Mouse (Mus musculus): ENCODE measurements around the gene Auts2. TPM values are rescaled to one million over a fixed set of nuclear protein-coding genes. Genes with fewer than 3 reads are reported as not detected.

The Auts2 gene
- total RNA-seq, 1 experiment: 9.9 TPM

GRCm38 (mm10) chr5:132445213-132445954, 97.8 kb downstream of the Auts2 start:
- no peak overlapping the region for H3K4me3 ChIP-seq (ENCODE audit: insufficient read depth in 1 of 2, low read depth in 1 of 2, low read length in 2 of 2, poor library complexity in 1 of 2, severe bottlenecking in 1 of 2)
- no peak overlapping the region for H3K27ac ChIP-seq (ENCODE audit: insufficient read depth, low read depth, low read length, poor library complexity, severe bottlenecking)
- in situ Hi-C loops (cut with MboI; ENCODE audit: low sequenced_read_pairs in 2 of 2, unreplicated experiment in 2 of 2): no loop called here
- H3K9ac ChIP-seq (ENCODE audit: insufficient read depth, low read depth, low read length, poor library complexity, severe bottlenecking): no peak overlapping the region
- TF ChIP-seq MAFK (IDR thresholded peaks at IDR 0.05; ENCODE audit: insufficient read depth, low read depth, low read length) (no peak), HCFC1 (IDR thresholded peaks at IDR 0.05; ENCODE audit: borderline replicate concordance, insufficient read depth, low read length) (no peak), ZC3H11A (IDR thresholded peaks at IDR 0.05; ENCODE audit: borderline replicate concordance, low read depth, low read length) (no peak), CHD2 (IDR thresholded peaks at IDR 0.05; ENCODE audit: low read depth, low read length) (no peak), ZNF384 (IDR thresholded peaks at IDR 0.05; ENCODE audit: low read depth, low read length) (no peak)
- H3K36me3 ChIP-seq (ENCODE audit: control insufficient read depth, insufficient read depth, low read length, poor library complexity, severe bottlenecking): no peaks in the 10 kb centered on the region
- no peak for DNase-seq (ENCODE audit: low read depth, low spot score)
- H3K4me1 ChIP-seq (ENCODE audit: control insufficient read depth in 2 of 2, insufficient read depth in 2 of 2, low read length in 2 of 2, poor library complexity in 1 of 2): no peaks in the 10 kb centered on the region
- no peaks in the 10 kb centered on the region for H3K9me3 ChIP-seq (ENCODE audit: control insufficient read depth, insufficient read depth, low read depth, low read length)

GRCm38 (mm10) chr5:132442948-132443347, 100.2 kb downstream of the Auts2 start:
- in situ Hi-C loops (cut with MboI; ENCODE audit: low sequenced_read_pairs in 2 of 2, unreplicated experiment in 2 of 2): no loop called here
- no peak overlapping the region for H3K9ac ChIP-seq (ENCODE audit: insufficient read depth, low read depth, low read length, poor library complexity, severe bottlenecking)
- no peaks in the 10 kb centered on the region for H3K9me3 ChIP-seq (ENCODE audit: control insufficient read depth, insufficient read depth, low read depth, low read length)
- TF ChIP-seq HCFC1 (IDR thresholded peaks at IDR 0.05; ENCODE audit: borderline replicate concordance, insufficient read depth, low read length): no peak
- no peak for TF ChIP-seq ZNF384 (IDR thresholded peaks at IDR 0.05; ENCODE audit: low read depth, low read length)
- TF ChIP-seq ZC3H11A (IDR thresholded peaks at IDR 0.05; ENCODE audit: borderline replicate concordance, low read depth, low read length): no peak
- TF ChIP-seq CHD2 (IDR thresholded peaks at IDR 0.05; ENCODE audit: low read depth, low read length): no peak
- no peak for TF ChIP-seq MAFK (IDR thresholded peaks at IDR 0.05; ENCODE audit: insufficient read depth, low read depth, low read length)
- no peak overlapping the region for H3K4me3 ChIP-seq (ENCODE audit: insufficient read depth in 1 of 2, low read depth in 1 of 2, low read length in 2 of 2, poor library complexity in 1 of 2, severe bottlenecking in 1 of 2)
- no peak overlapping the region for H3K27ac ChIP-seq (ENCODE audit: insufficient read depth, low read depth, low read length, poor library complexity, severe bottlenecking)
- DNase-seq (ENCODE audit: low read depth, low spot score): no peak
- H3K4me1 ChIP-seq (ENCODE audit: control insufficient read depth in 2 of 2, insufficient read depth in 2 of 2, low read length in 2 of 2, poor library complexity in 1 of 2): no peaks in the 10 kb centered on the region
- H3K36me3 ChIP-seq (ENCODE audit: control insufficient read depth, insufficient read depth, low read length, poor library complexity, severe bottlenecking): no peaks in the 10 kb centered on the region

DNA sequence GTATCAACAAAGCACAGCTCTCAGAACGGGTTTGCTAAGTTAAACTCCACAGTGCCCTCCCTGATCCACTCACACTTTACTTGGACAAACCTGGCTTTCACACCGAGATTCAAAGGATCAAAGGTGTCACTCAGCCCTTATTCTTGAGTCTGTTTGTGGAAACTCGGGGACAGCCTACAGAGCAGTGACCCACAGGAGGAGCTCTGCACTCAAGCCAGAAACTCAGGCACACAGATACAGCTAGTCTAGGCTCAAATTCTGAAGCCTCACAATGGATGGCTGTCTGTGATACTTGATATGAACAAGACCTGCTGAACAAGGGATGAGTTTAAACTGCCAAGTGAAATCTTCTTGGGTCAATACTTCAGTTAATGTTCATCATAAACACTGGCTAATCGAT, 104.7 kb downstream of the Auts2 start:
- Histone ChIP-seq H3K4me3 (ENCODE audit: insufficient read depth in 1 of 2, low read depth in 1 of 2, low read length in 2 of 2, poor library complexity in 1 of 2, severe bottlenecking in 1 of 2) (no peak overlapping the region), H3K27ac (ENCODE audit: insufficient read depth, low read depth, low read length, poor library complexity, severe bottlenecking) (no peak overlapping the region), H3K4me1 (ENCODE audit: control insufficient read depth in 2 of 2, insufficient read depth in 2 of 2, low read length in 2 of 2, poor library complexity in 1 of 2) (no peaks in the 10 kb centered on the region), H3K9me3 (ENCODE audit: control insufficient read depth, insufficient read depth, low read depth, low read length) (no peaks in the 10 kb centered on the region), H3K9ac (ENCODE audit: insufficient read depth, low read depth, low read length, poor library complexity, severe bottlenecking) (no peak overlapping the region), H3K36me3 (ENCODE audit: control insufficient read depth, insufficient read depth, low read length, poor library complexity, severe bottlenecking) (no peaks in the 10 kb centered on the region)
- DNase-seq (ENCODE audit: low read depth, low spot score): no peak
- TF ChIP-seq ZNF384 (IDR thresholded peaks at IDR 0.05; ENCODE audit: low read depth, low read length) (no peak), MAFK (IDR thresholded peaks at IDR 0.05; ENCODE audit: insufficient read depth, low read depth, low read length) (no peak), ZC3H11A (IDR thresholded peaks at IDR 0.05; ENCODE audit: borderline replicate concordance, low read depth, low read length) (no peak), HCFC1 (IDR thresholded peaks at IDR 0.05; ENCODE audit: borderline replicate concordance, insufficient read depth, low read length) (no peak), CHD2 (IDR thresholded peaks at IDR 0.05; ENCODE audit: low read depth, low read length) (no peak)
- in situ Hi-C loops (cut with MboI; ENCODE audit: low sequenced_read_pairs in 2 of 2, unreplicated experiment in 2 of 2): no loop called here

DNA sequence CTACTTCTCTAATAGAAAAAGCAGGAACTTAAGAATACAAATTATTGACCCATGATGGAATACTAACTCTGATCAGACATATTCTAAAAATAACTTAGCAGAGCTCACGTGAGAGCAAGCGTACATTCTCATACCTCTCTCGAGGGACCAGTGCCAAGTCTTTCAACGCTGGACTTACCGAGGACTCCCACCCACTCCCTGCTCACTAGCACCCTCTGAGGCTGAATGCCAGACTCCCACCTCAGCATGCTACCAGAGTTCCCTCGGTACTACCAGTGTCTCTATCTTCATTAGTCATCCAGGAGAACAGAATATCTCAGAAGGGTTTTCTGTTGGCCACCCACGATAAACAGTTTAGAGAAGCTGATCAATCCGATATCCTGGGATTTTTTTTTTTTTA, 105.2 kb downstream of the Auts2 start:
- in situ Hi-C loops (cut with MboI; ENCODE audit: low sequenced_read_pairs in 2 of 2, unreplicated experiment in 2 of 2): no loop called here
- no peak overlapping the region for H3K27ac ChIP-seq (ENCODE audit: insufficient read depth, low read depth, low read length, poor library complexity, severe bottlenecking)
- no peaks in the 10 kb centered on the region for H3K4me1 ChIP-seq (ENCODE audit: control insufficient read depth in 2 of 2, insufficient read depth in 2 of 2, low read length in 2 of 2, poor library complexity in 1 of 2)
- H3K36me3 ChIP-seq (ENCODE audit: control insufficient read depth, insufficient read depth, low read length, poor library complexity, severe bottlenecking): no peaks in the 10 kb centered on the region
- TF ChIP-seq ZC3H11A (IDR thresholded peaks at IDR 0.05; ENCODE audit: borderline replicate concordance, low read depth, low read length): no peak
- no peak for TF ChIP-seq CHD2 (IDR thresholded peaks at IDR 0.05; ENCODE audit: low read depth, low read length)
- no peak for TF ChIP-seq ZNF384 (IDR thresholded peaks at IDR 0.05; ENCODE audit: low read depth, low read length)
- TF ChIP-seq HCFC1 (IDR thresholded peaks at IDR 0.05; ENCODE audit: borderline replicate concordance, insufficient read depth, low read length): no peak
- no peak for TF ChIP-seq MAFK (IDR thresholded peaks at IDR 0.05; ENCODE audit: insufficient read depth, low read depth, low read length)
- DNase-seq (ENCODE audit: low read depth, low spot score): no peak
- no peak overlapping the region for H3K9ac ChIP-seq (ENCODE audit: insufficient read depth, low read depth, low read length, poor library complexity, severe bottlenecking)
- no peak overlapping the region for H3K4me3 ChIP-seq (ENCODE audit: insufficient read depth in 1 of 2, low read depth in 1 of 2, low read length in 2 of 2, poor library complexity in 1 of 2, severe bottlenecking in 1 of 2)
- no peaks in the 10 kb centered on the region for H3K9me3 ChIP-seq (ENCODE audit: control insufficient read depth, insufficient read depth, low read depth, low read length)
